Mouse (Mus musculus) cerebellum, adult 11 months (tissue): ENCODE measurements around the gene Ldlrap1.

Source experiments
- DNase-seq: peaks from one replicate; pipeline ENCODE4 v3.0.0; 2022

Ldlrap1 gene

GRCm38 (mm10) chr4:134749301-134750030, 18.4 kb downstream of the Ldlrap1 start:
- no peak for DNase-seq

- DNase-seq = no peak
Measured at GRCm38 (mm10) chr4:134745900-134746661, 21.7 kb downstream of the Ldlrap1 start.

- DNase-seq = no peak
Measured at GRCm38 (mm10) chr4:134743881-134744633, 23.8 kb downstream of the Ldlrap1 start.

- DNase-seq = no peak
Measured at GRCm38 (mm10) chr4:134741949-134742348, 25.9 kb downstream of the Ldlrap1 start.

GRCm38 (mm10) chr4:134740186-134740585, 27.6 kb downstream of the Ldlrap1 start:
- no peak for DNase-seq

- DNase-seq = no peak
Measured at GRCm38 (mm10) chr4:134739530-134739929, 28.3 kb downstream of the Ldlrap1 start.

- no peak for DNase-seq
Measured at GRCm38 (mm10) chr4:134737365-134737910, 30.4 kb downstream of the Ldlrap1 start.

- DNase-seq = no peak
Measured at GRCm38 (mm10) chr4:134736147-134736546, 31.7 kb downstream of the Ldlrap1 start.

GRCm38 (mm10) chr4:134734629-134735081, 33.2 kb downstream of the Ldlrap1 start:
- no peak for DNase-seq

GRCm38 (mm10) chr4:134734038-134734628, 33.7 kb downstream of the Ldlrap1 start:
- no peak for DNase-seq

GRCm38 (mm10) chr4:134733371-134733770, 34.5 kb downstream of the Ldlrap1 start:
- no peak for DNase-seq

GRCm38 (mm10) chr4:134730106-134730505, 37.7 kb downstream of the Ldlrap1 start:
- DNase-seq = no peak

GRCm38 (mm10) chr4:134725735-134726345, 42.0 kb downstream of the Ldlrap1 start:
- no peak for DNase-seq

GRCm38 (mm10) chr4:134724974-134725373, 42.9 kb downstream of the Ldlrap1 start:
- DNase-seq = no peak

GRCm38 (mm10) chr4:134723251-134723650, 44.6 kb downstream of the Ldlrap1 start:
- no peak for DNase-seq

- DNase-seq = no peak
Measured at GRCm38 (mm10) chr4:134721076-134721475, 46.7 kb downstream of the Ldlrap1 start.

- DNase-seq = no peak
Measured at GRCm38 (mm10) chr4:134720371-134720770, 47.5 kb downstream of the Ldlrap1 start.

GRCm38 (mm10) chr4:134719489-134719888, 48.3 kb downstream of the Ldlrap1 start:
- no peak for DNase-seq

- DNase-seq = peak; percentile 79
Measured at GRCm38 (mm10) chr4:134713937-134714336, 53.9 kb downstream of the Ldlrap1 start.

GRCm38 (mm10) chr4:134705311-134705710, 62.5 kb downstream of the Ldlrap1 start:
- DNase-seq = no peak

GRCm38 (mm10) chr4:134704590-134704989, 63.2 kb downstream of the Ldlrap1 start:
- no peak for DNase-seq
